Mouse (Mus musculus) forebrain, postnatal 0 days (tissue): Measurements from ENCODE around the gene Exoc6b. TPM values are rescaled to one million over a fixed set of nuclear protein-coding genes. Genes with fewer than 3 reads are reported as not detected.
A peak's percentile ranks its signal among the peaks of the same experiment; 100 is the strongest.

Experiments
- ATAC-seq: fragments of 200-750 bp; cut with Nextera tagmentation; 2 replicates; pipeline ENCODE4 v1.8.0; 2017; ENCODE audit warnings: mild to moderate bottlenecking, moderate library complexity
- DNase-seq: peaks from one replicate; pipeline ENCODE4 v3.0.0-alpha.2; 2015
- H3K27ac ChIP-seq: fragments of 300-500 bp; sonication (generic); 2 replicates; pipeline ENCODE4 v1.5.1; 2014; ENCODE audit warnings: low read depth, mild to moderate bottlenecking, antibody characterized with exemption, low read length, moderate library complexity, mixed read lengths
- H3K27me3 ChIP-seq: fragments of 300-500 bp; sonication (generic); 2 replicates; pipeline ENCODE4 v1.6.1; 2014; ENCODE audit warnings: mild to moderate bottlenecking, low read length, mixed read lengths; ENCODE audit not compliant: insufficient read depth
- H3K36me3 ChIP-seq: fragments of 300-500 bp; sonication (generic); 2 replicates; pipeline ENCODE4 v1.6.1; 2014; ENCODE audit warnings: mild to moderate bottlenecking, moderate library complexity; ENCODE audit not compliant: insufficient read depth
- H3K4me1 ChIP-seq: fragments of 300-500 bp; sonication (generic); 2 replicates; pipeline ENCODE4 v1.6.1; 2014; ENCODE audit warnings: antibody characterized with exemption; ENCODE audit not compliant: insufficient read depth
- H3K4me2 ChIP-seq: fragments of 300-500 bp; sonication (generic); 2 replicates; pipeline ENCODE4 v1.6.1; 2014; ENCODE audit warnings: low read depth, mild to moderate bottlenecking, moderate library complexity
- H3K4me3 ChIP-seq: fragments of 300-500 bp; sonication (generic); 2 replicates; pipeline ENCODE4 v1.5.1; 2014; ENCODE audit warnings: low read depth, low read length, mixed read lengths
- H3K9ac ChIP-seq: fragments of 300-500 bp; sonication (generic); 2 replicates; pipeline ENCODE4 v1.6.1; 2014; ENCODE audit warnings: mild to moderate bottlenecking
- H3K9me3 ChIP-seq: fragments of 300-500 bp; sonication (generic); 2 replicates; pipeline ENCODE4 v1.6.1; 2016; ENCODE audit warnings: low read length
- CTCF ChIP-seq: sonication (generic); IDR thresholded peaks from 2 replicates; pipeline ENCODE4 v1.5.1; 2016; ENCODE audit warnings: antibody characterized with exemption, control low read depth, low read depth
- WGBS: fragments of 180-500 bp; shearing (Covaris S2); extraction: QIAGEN DNeasy Blood & Tissue Kit; methylation state at CpG from one replicate; pipeline ENCODE4 v1.1.7; 2014; 5-methylcytosine and 5-hydroxymethylcytosine counted together
- polyA plus RNA-seq: library from polyadenylated mRNA; unstranded; fragments of >200 nt; fragmentation: Nextera tagmentation; extraction: Ambion mirVana; gene quantifications from 2 replicates; pipeline ENCODE4 v1.2.1, GENCODE M21; 2015
- total RNA-seq: library from RNA; depleted of rRNA; stranded (reverse); fragments of >200 nt; gene quantifications from 2 replicates; pipeline ENCODE4 v1.2.3, GENCODE M21; 2014

Gene Exoc6b
- total and polyA plus RNA-seq, 2 experiments from 2014 or later = 37.7 to 46.2 TPM

DNA sequence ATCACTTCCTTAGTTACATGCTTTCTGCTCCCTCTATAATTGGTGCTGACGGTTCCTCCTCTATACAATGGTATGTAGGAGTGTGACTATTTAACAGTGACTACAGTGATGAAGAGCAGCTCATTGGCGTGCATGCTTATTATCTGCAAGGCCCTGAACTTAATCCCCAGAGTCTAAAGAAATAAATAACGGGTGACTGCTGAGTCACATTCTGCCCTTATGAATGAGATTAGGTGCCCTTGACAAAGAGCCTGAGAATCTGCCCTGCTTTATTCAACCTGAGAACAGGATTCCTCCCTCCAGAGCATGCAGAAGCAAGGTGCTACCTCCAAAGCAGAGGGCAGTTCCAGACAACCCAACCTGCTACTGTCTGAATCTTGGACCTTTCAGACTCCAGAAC is 314.0 kb downstream of the Exoc6b start:
- Histone ChIP-seq H3K9me3 (no peaks in the 10 kb centered on the region), H3K27ac (no peak overlapping the region), H3K4me3 (no peak overlapping the region), H3K36me3 (no peaks in the 10 kb centered on the region), H3K4me2 (no peak overlapping the region), H3K9ac (no peak overlapping the region), H3K27me3 (no peaks in the 10 kb centered on the region), H3K4me1 (no peaks in the 10 kb centered on the region)
- DNase-seq = no peak
- ATAC-seq = no peak
- WGBS = 29% methylated on average over 3 of the region's 3 CpGs
- TF ChIP-seq CTCF = no peak

DNA sequence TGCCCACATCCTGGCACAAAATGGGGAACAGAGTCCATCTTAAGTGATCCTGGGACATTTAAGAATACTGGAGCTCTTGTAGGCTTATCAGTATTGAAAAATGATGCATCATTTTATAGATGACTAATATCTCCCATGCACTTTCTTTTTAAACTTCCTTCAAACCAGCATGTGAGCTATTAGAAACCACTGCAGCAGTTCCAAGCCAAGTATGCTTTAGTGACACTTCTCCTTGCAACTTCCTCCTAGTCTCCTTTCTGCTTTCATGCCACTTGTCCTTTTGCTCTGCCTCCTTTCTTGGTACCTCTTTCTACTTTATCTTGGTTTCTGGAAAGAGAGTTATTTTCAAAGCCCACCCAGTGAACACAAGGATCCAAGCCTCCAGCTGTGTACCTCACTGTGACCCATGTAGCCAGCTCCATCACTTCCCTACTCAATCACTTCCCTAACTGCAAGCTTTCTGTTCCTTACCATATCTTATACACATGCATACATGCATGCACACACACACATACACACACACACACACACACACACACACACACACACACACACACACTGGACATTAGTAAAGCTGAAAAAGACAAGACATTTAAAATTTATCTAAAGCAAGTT is 316.4 kb downstream of the Exoc6b start:
- no peaks in the 10 kb centered on the region for H3K36me3 ChIP-seq
- H3K27me3 ChIP-seq = no peaks in the 10 kb centered on the region
- DNase-seq = no peak
- H3K9me3 ChIP-seq = no peaks in the 10 kb centered on the region
- no peak for TF ChIP-seq CTCF
- no peak for ATAC-seq
- H3K4me3 ChIP-seq = no peak overlapping the region
- H3K4me1 ChIP-seq = no peaks in the 10 kb centered on the region
- no peak overlapping the region for H3K4me2 ChIP-seq
- no peak overlapping the region for H3K27ac ChIP-seq
- no peak overlapping the region for H3K9ac ChIP-seq

GRCm38 (mm10) chr6:84751409-84751808 is 317.9 kb downstream of the Exoc6b start:
- H3K27me3 ChIP-seq = no peaks in the 10 kb centered on the region
- ATAC-seq (no peak), DNase-seq (no peak)
- no peaks in the 10 kb centered on the region for H3K9me3 ChIP-seq
- no peak overlapping the region for H3K4me3 ChIP-seq
- no peaks in the 10 kb centered on the region for H3K4me1 ChIP-seq
- no peaks in the 10 kb centered on the region for H3K36me3 ChIP-seq
- no peak overlapping the region for H3K27ac ChIP-seq
- 95% methylated on average over 2 of the region's 2 CpGs for WGBS
- H3K9ac ChIP-seq = no peak overlapping the region
- H3K4me2 ChIP-seq = no peak overlapping the region
- no peak for TF ChIP-seq CTCF

- DNase-seq = peak; percentile 30
- Histone ChIP-seq H3K4me2 (no peak overlapping the region), H3K27me3 (no peaks in the 10 kb centered on the region), H3K36me3 (no peaks in the 10 kb centered on the region), H3K27ac (no peak overlapping the region), H3K9me3 (no peaks in the 10 kb centered on the region), H3K4me3 (no peak overlapping the region), H3K4me1 (no peaks in the 10 kb centered on the region; the same call in 1 of the 2 replicates), H3K9ac (no peak overlapping the region)
- no peak for ATAC-seq
- TF ChIP-seq CTCF = no peak
- 35% methylated on average over 10 of the region's 10 CpGs for WGBS
Measured at GRCm38 (mm10) chr6:84746847-84747395, 322.4 kb downstream of the Exoc6b start.

DNA sequence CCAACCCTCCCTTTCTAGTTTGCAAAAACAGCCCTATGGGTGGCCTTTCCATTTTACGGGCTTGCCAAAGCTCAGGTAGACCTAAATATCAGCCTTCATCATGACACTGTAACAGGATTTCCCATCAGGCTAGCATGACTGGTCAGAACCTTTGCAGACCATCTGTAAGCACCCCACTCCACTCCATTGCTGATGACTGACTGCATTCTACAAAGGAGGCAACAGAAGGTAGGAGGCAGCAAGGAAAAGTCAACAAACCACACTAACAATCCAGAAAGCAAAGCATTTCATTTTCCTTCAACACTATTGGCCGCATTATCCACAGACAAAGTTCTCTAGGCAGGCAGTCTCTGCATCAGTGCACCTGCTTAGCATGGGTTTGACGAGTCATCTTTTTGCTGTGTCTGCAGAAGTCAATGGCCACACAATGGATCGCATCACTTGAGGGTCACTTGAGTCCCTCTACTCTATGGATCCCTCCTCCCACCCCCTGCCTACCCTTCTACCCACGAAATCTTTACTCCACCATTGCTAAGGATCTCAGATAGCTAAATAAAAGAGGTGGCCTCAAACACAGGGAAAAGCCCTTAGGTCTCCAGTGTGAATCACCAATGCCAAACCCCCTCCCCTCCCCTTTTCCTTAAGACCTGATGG is 323.0 kb downstream of the Exoc6b start:
- Histone ChIP-seq H3K4me1 (no peaks in the 10 kb centered on the region; the same call in 1 of the 2 replicates), H3K36me3 (no peaks in the 10 kb centered on the region), H3K27me3 (no peaks in the 10 kb centered on the region), H3K9ac (no peak overlapping the region), H3K4me2 (no peak overlapping the region), H3K27ac (no peak overlapping the region), H3K9me3 (no peaks in the 10 kb centered on the region), H3K4me3 (no peak overlapping the region)
- no peak for DNase-seq
- ATAC-seq = no peak
- WGBS = 72% methylated on average over 5 of the region's 5 CpGs
- no peak for TF ChIP-seq CTCF

DNA sequence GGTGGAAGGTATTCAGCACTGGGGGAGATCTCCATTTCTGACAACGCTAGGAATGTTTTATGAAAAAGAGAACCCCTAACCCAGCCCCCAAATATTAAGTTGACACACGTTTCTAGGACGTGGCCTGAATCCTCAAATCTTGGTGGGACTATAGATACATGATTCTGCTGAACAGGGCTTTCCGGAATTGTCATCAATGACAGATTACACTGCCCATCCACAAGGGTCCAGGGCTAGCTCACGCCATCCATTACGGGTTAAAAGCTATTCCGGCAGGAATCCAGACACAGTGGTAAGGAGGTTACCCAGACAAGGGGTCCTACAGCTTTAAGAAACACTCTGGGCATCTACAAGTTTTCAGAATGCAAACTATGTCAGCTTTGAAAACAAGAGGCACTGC is 323.7 kb downstream of the Exoc6b start:
- no peaks in the 10 kb centered on the region for H3K36me3 ChIP-seq
- ATAC-seq (no peak), DNase-seq (no peak)
- H3K4me1 ChIP-seq = no peaks in the 10 kb centered on the region; the same call in 1 of the 2 replicates
- no peak overlapping the region for H3K4me2 ChIP-seq
- no peaks in the 10 kb centered on the region for H3K27me3 ChIP-seq
- TF ChIP-seq CTCF = no peak
- 94% methylated on average over 7 of the region's 7 CpGs for WGBS
- H3K27ac ChIP-seq = no peak overlapping the region
- H3K9me3 ChIP-seq = no peaks in the 10 kb centered on the region
- H3K4me3 ChIP-seq = no peak overlapping the region
- H3K9ac ChIP-seq = no peak overlapping the region

DNA sequence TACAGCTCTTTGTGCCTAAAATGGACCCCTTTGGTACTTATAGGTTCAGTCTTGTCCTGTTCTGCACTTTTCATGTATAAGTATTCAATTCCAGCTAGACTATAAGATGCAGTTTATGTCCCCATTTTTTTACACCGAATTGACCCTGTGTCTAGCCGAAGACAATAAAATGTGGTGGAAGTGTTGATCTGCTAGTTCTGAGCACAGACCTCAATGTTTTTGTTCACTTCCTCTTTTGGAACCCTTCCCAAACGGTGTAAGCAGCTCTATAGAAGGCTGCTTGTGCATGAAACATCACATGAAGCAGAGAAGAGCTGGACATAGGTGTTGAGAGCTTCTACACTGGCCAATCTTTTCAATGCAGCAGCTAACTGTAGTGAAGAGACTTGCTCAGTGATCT is 327.1 kb downstream of the Exoc6b start:
- DNase-seq (no peak), ATAC-seq (no peak)
- Histone ChIP-seq H3K36me3 (no peaks in the 10 kb centered on the region), H3K4me1 (no peaks in the 10 kb centered on the region; the same call in 1 of the 2 replicates), H3K9me3 (no peaks in the 10 kb centered on the region), H3K4me2 (no peak overlapping the region), H3K9ac (no peak overlapping the region), H3K4me3 (no peak overlapping the region), H3K27ac (no peak overlapping the region), H3K27me3 (no peaks in the 10 kb centered on the region)
- 67% methylated on average over 3 of the region's 3 CpGs for WGBS
- TF ChIP-seq CTCF = no peak
